In the genomic region with DNA sequence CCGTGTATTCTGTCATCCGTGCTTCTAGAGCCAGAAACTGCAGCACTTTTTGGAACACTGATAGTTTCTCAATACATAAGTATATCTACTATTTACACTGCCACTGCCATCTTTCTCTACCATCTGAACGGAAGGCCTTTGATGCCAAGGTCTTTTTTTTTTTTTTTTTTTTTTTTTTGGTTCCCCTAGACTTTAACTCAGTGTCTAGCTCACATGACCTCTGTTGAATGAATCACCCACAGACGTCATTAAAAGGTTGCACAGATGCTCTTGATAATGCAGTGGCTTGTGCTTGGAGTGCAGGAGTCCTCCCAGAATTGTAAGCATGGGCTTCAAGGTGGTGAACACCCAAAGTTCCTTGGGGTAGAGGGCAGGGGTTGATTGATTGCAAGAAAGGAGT, we compare ENCODE assay signal across 26 mouse cellular contexts. TPM values are rescaled to one million over a fixed set of nuclear protein-coding genes. Genes with fewer than 3 reads are reported as not detected.
DNase-seq lines count a peak whose midpoint lies in the region; TF ChIP-seq lines count a peak whose summit lies in the region.
"Had no signal": no experiment of that assay in that cellular context is flagged by ENCODE, and none has a peak within 500 bp of the region (broad histone marks: within the 10 kb centered on the region; RNA-seq: fewer than 3 reads in every experiment).

No protein-coding gene starts in this region.

- H3K79me2 ChIP-seq in MEL (ENCODE audit: control insufficient read depth, insufficient read depth, low read length, poor library complexity) (no peaks in the 10 kb centered on the region), macrophage (ENCODE audit: inconsistent target) (no peaks in the 10 kb centered on the region)

- TF ChIP-seq RAD21 in MEL (IDR thresholded peaks at IDR 0.05; ENCODE audit: low read depth, low read length): no peak

- H3K27ac ChIP-seq in MEL (ENCODE audit: control insufficient read depth, low read depth, low read length) (no peak overlapping the region), macrophage (peak overlapping the region; percentile 92)
- H3K27ac ChIP-seq in midbrain, embryonic 10.5 days (replicated peaks): no peak overlapping the region
- H3K27ac ChIP-seq: embryonic facial prominence, embryonic 12.5 days; embryonic facial prominence, embryonic 15.5 days; forebrain, embryonic 15.5 days; heart, adult 2 months; heart, embryonic 10.5 days; hindbrain, embryonic 10.5 days; hindbrain, embryonic 13.5 days; intestine, embryonic 15.5 days had no signal

- H3K4me3 ChIP-seq in MEL (ENCODE audit: control insufficient read depth in 1 of 2, insufficient read depth in 1 of 2, low read depth in 2 of 2, low read length in 2 of 2) (no peak overlapping the region), macrophage (ENCODE audit: inconsistent target) (no peak overlapping the region)
- H3K4me3 ChIP-seq in midbrain, embryonic 10.5 days: no peak overlapping the region
- H3K4me3 ChIP-seq: embryonic facial prominence, embryonic 12.5 days; embryonic facial prominence, embryonic 15.5 days; forebrain, embryonic 15.5 days; heart, adult 2 months; heart, embryonic 10.5 days; hindbrain, embryonic 10.5 days; hindbrain, embryonic 13.5 days; intestine, embryonic 15.5 days had no signal

- no peaks in the 10 kb centered on the region for H3K9me3 ChIP-seq in MEL (replicated peaks; ENCODE audit: insufficient read depth, low read length)
- H3K9me3 ChIP-seq in midbrain, embryonic 10.5 days (replicated peaks): no peaks in the 10 kb centered on the region
- H3K9me3 ChIP-seq: embryonic facial prominence, embryonic 12.5 days; embryonic facial prominence, embryonic 15.5 days; forebrain, embryonic 15.5 days; heart, embryonic 10.5 days; hindbrain, embryonic 10.5 days; hindbrain, embryonic 13.5 days; intestine, embryonic 15.5 days had no signal

- TF ChIP-seq CTCF in MEL (IDR thresholded peaks at IDR 0.05 in 2 of 3, conservative IDR thresholded peaks at IDR 0.05 in 1 of 3; ENCODE audit: control insufficient read depth in 1 of 3, insufficient read depth in 1 of 3, low read depth in 2 of 3, low read length in 3 of 3, poor library complexity in 1 of 3, severe bottlenecking in 1 of 3): no peak

- H3K4me1 ChIP-seq in MEL (ENCODE audit: control insufficient read depth in 1 of 2, insufficient read depth in 2 of 2, low read length in 2 of 2): peaks cover 7 to 23% of the 10 kb centered on the region in 2 experiments
- H3K4me1 ChIP-seq in midbrain, embryonic 10.5 days: no peaks in the 10 kb centered on the region; the same call in 1 of the 2 replicates
- H3K4me1 ChIP-seq: embryonic facial prominence, embryonic 12.5 days; heart, embryonic 10.5 days; hindbrain, embryonic 13.5 days; intestine, embryonic 15.5 days had no signal

- 100% methylated on average over 3 of the region's 4 CpGs for WGBS in macrophage (ENCODE audit: missing documents)
- WGBS in midbrain, embryonic 10.5 days: 74% methylated on average over 4 of the region's 4 CpGs

- no peaks in the 10 kb centered on the region for H3K27me3 ChIP-seq in MEL (ENCODE audit: control insufficient read depth in 1 of 2, insufficient read depth in 2 of 2, low read length in 2 of 2)
- no peaks in the 10 kb centered on the region for H3K27me3 ChIP-seq in midbrain, embryonic 10.5 days (ENCODE audit: low read depth, poor library complexity, severe bottlenecking)
- H3K27me3 ChIP-seq: embryonic facial prominence, embryonic 12.5 days; embryonic facial prominence, embryonic 15.5 days; forebrain, embryonic 15.5 days; hindbrain, embryonic 13.5 days; intestine, embryonic 15.5 days had no signal

- DNase-seq in 416B (ENCODE audit: low read depth) (peak; percentile 40), MEL (ENCODE audit: low read depth, low spot score) (no peak)
- DNase-seq in CD4-positive, CD25-positive, alpha-beta regulatory T cell, adult 2 months (ENCODE audit: low read depth, low spot score): peak; percentile 32
- DNase-seq in cerebellum, postnatal 25 days: no peak
- no peak for DNase-seq in ovary, adult 18-20 months (ENCODE audit: low spot score)
- DNase-seq in kidney, adult 11 months: no peak
- DNase-seq in midbrain, embryonic 10.5 days (ENCODE audit: low spot score): no peak
- DNase-seq: adrenal gland, adult 2 months; adrenal gland, postnatal 36 days; B cell, adult 2 months; cerebellum, adult 18-20 months; cerebellum, adult 9-10 months; cerebellum, postnatal 14 days; gastrocnemius, postnatal 10 days; gastrocnemius, postnatal 36 days; heart, adult 2 months; heart, postnatal 36 days; kidney, adult 18-20 months had no signal

- no peak for TF ChIP-seq POLR2A in MEL (IDR thresholded peaks at IDR 0.05; ENCODE audit: control insufficient read depth in 1 of 2, insufficient read depth in 1 of 2, low read depth in 1 of 2, low read length in 2 of 2, poor library complexity in 1 of 2)

- H3K36me3 ChIP-seq in MEL (ENCODE audit: control insufficient read depth in 1 of 2, insufficient read depth in 2 of 2, low read length in 2 of 2) (peaks cover 0 to 27% of the 10 kb centered on the region in 2 experiments; a peak in 2 of 4 replicates), macrophage (ENCODE audit: inconsistent target) (no peaks in the 10 kb centered on the region)
- H3K36me3 ChIP-seq in midbrain, embryonic 10.5 days: no peaks in the 10 kb centered on the region
- H3K36me3 ChIP-seq: embryonic facial prominence, embryonic 12.5 days; embryonic facial prominence, embryonic 15.5 days; forebrain, embryonic 15.5 days; heart, embryonic 10.5 days; hindbrain, embryonic 10.5 days; hindbrain, embryonic 13.5 days; intestine, embryonic 15.5 days had no signal

- H3K9ac ChIP-seq in MEL (ENCODE audit: control insufficient read depth, low read depth, low read length, poor library complexity, severe bottlenecking): no peak overlapping the region
- H3K9ac ChIP-seq: embryonic facial prominence, embryonic 12.5 days; embryonic facial prominence, embryonic 15.5 days; forebrain, embryonic 15.5 days; hindbrain, embryonic 13.5 days; intestine, embryonic 15.5 days had no signal

- TF ChIP-seq EP300 in MEL (IDR thresholded peaks at IDR 0.05; ENCODE audit: low read depth in 1 of 2, low read length in 2 of 2): no peak

TF ChIP-seq in MEL, 35 proteins besides CTCF, POLR2A, EP300 and RAD21:
- no peak for TF ChIP-seq USF2 (IDR thresholded peaks at IDR 0.05; ENCODE audit: borderline replicate concordance in 1 of 2, insufficient read depth in 1 of 2, low read depth in 1 of 2, low read length in 2 of 2)
- TF ChIP-seq MXI1 (IDR thresholded peaks at IDR 0.05; ENCODE audit: low read depth, low read length): no peak
- TF ChIP-seq ZC3H11A (IDR thresholded peaks at IDR 0.05; ENCODE audit: low read depth, low read length): no peak
- no peak for TF ChIP-seq SIN3A (IDR thresholded peaks at IDR 0.05; ENCODE audit: low read length)
- no peak for TF ChIP-seq CHD1 (IDR thresholded peaks at IDR 0.05; ENCODE audit: low read depth, low read length)
- peak; percentile 40; the same call in 1 of the 2 replicates for TF ChIP-seq ETS1 (IDR thresholded peaks at IDR 0.05; ENCODE audit: low read depth, low read length)
- no peak for TF ChIP-seq TBP (IDR thresholded peaks at IDR 0.05; ENCODE audit: low read depth, low read length)
- no peak for TF ChIP-seq ELF1 (IDR thresholded peaks at IDR 0.05; ENCODE audit: low read depth, low read length)
- TF ChIP-seq POLR2AphosphoS5 (IDR thresholded peaks at IDR 0.05; ENCODE audit: borderline replicate concordance, low read depth, low read length): no peak
- no peak for TF ChIP-seq MAZ (IDR thresholded peaks at IDR 0.05; ENCODE audit: low read depth, low read length)
- TF ChIP-seq ZNF384 (IDR thresholded peaks at IDR 0.05; ENCODE audit: low read depth, low read length): peak; percentile 86
- TF ChIP-seq GATA1 (IDR thresholded peaks at IDR 0.05; ENCODE audit: low read depth, low read length): no peak
- no peak for TF ChIP-seq MYC (IDR thresholded peaks at IDR 0.05; ENCODE audit: low read depth, low read length)
- TF ChIP-seq JUND (IDR thresholded peaks at IDR 0.05; ENCODE audit: low read depth, low read length): no peak
- no peak for TF ChIP-seq UBTF (IDR thresholded peaks at IDR 0.05; ENCODE audit: borderline replicate concordance, insufficient read depth, low read depth, low read length)
- TF ChIP-seq TCF12 (IDR thresholded peaks at IDR 0.05; ENCODE audit: low read depth, low read length): no peak
- no peak for TF ChIP-seq TAL1 (IDR thresholded peaks at IDR 0.05; ENCODE audit: low read length)
- TF ChIP-seq ZKSCAN1 (IDR thresholded peaks at IDR 0.05; ENCODE audit: low read depth, low read length): no peak
- peak; percentile 40; the same call in 1 of the 2 replicates for TF ChIP-seq USF1 (IDR thresholded peaks at IDR 0.05; ENCODE audit: low read depth, low read length)
- no peak for TF ChIP-seq RCOR1 (IDR thresholded peaks at IDR 0.05; ENCODE audit: low read depth, low read length)
- no peak for TF ChIP-seq BHLHE40 (IDR thresholded peaks at IDR 0.05; ENCODE audit: borderline replicate concordance, low read depth, low read length)

RNA-seq across cellular contexts. Expression of a gene that starts 21.0 kb away (rescaled TPM):
- 16.6 and 22.7 TPM in 2 replicates for total RNA-seq in MEL (2012; rRNA removed)
- polyA plus RNA-seq in MEL (2012; ENCODE audit: insufficient read depth in 1 of 2, insufficient read length in 2 of 2, low read depth in 1 of 2, low replicate concordance in 2 of 2, missing spikeins in 1 of 2) (10 to 100 TPM; 16.2 to 36.6 TPM), macrophage (2018) (21.9 to 74.1 TPM (median 33.4 TPM) in 3 replicates)
- 100 to 1,000 TPM; 149 to 777 (median 273) TPM for total RNA-seq in macrophage (2018; cell fraction: chromatin; rRNA removed)
- total RNA-seq in macrophage (2018; cell fraction: cytosol; rRNA removed): 100 to 1,000 TPM in 12 of 26 experiments, 10 to 100 TPM in 14; 46.8 to 165 (median 96.1) TPM
- total RNA-seq in macrophage (2018; cell fraction: nucleus; rRNA removed): 100 to 1,000 TPM; 125 to 657 (median 257) TPM
- polyA plus RNA-seq in midbrain, embryonic 10.5 days (2016; fragmentation: Nextera tagmentation; extraction: Ambion mirVana): 16.1 and 16.6 TPM in 2 replicates

Comparison
In these comparisons a context has a peak if more than half of its experiments do, and no peak if none do; other contexts are left out.
1. DNase-seq: peak in 416B (single experiment) and CD4-positive, CD25-positive, alpha-beta regulatory T cell, adult 2 months (single experiment); none in MEL (single experiment), cerebellum, postnatal 25 days (0 of 2), ovary, adult 18-20 months (single experiment), kidney, adult 11 months (single experiment) and midbrain, embryonic 10.5 days (single experiment).